Mouse (Mus musculus) myocyte (in vitro differentiated cells): ENCODE results near the gene AC134908.4. TPM values are rescaled to one million over a fixed set of nuclear protein-coding genes. Genes with fewer than 3 reads are reported as not detected.

Experiments used
- H3K27me3 ChIP-seq: one replicate; pipeline ENCODE4 v1.6.1; 2011; ENCODE audit not compliant: control insufficient read depth, insufficient read depth, insufficient read length
- H3K36me3 ChIP-seq: one replicate; pipeline ENCODE4 v1.6.1; 2011; ENCODE audit not compliant: control insufficient read depth, insufficient read depth
- H3K4me2 ChIP-seq: one replicate; pipeline ENCODE4 v1.6.1; 2011; ENCODE audit warnings: low read depth, control low read depth
- H3K4me3 ChIP-seq: one replicate; pipeline ENCODE4 v1.5.1; 2011; ENCODE audit warnings: mild to moderate bottlenecking, control low read depth, moderate library complexity
- H3K79me2 ChIP-seq: one replicate; pipeline ENCODE4 v1.6.1; 2011; ENCODE audit not compliant: control insufficient read depth, insufficient read depth
- H3ac ChIP-seq: one replicate; pipeline ENCODE4 v1.6.1; 2011; ENCODE audit not compliant: control insufficient read depth, insufficient read length
- CEBPB ChIP-seq: IDR thresholded peaks from 2 replicates; pipeline ENCODE4 v1.6.1; 2011; ENCODE audit warnings: mild to moderate bottlenecking, moderate library complexity; ENCODE audit not compliant: poor library complexity, insufficient read depth, severe bottlenecking
- E2F4 ChIP-seq: IDR thresholded peaks from one replicate; pipeline ENCODE4 v1.6.1; 2011; ENCODE audit warnings: mild to moderate bottlenecking, control low read depth, moderate library complexity; ENCODE audit not compliant: insufficient read depth
- MAX ChIP-seq: IDR thresholded peaks from one replicate; pipeline ENCODE4 v1.6.1; 2011; ENCODE audit warnings: low read depth, mild to moderate bottlenecking, control low read depth
- MYOD1 ChIP-seq, 3 experiments: IDR thresholded peaks; one replicate each; pipeline ENCODE4 v1.6.1; 2011; ENCODE audit warnings: control low read depth in 2 of 3, low read depth in 2 of 3, mild to moderate bottlenecking in 2 of 3, moderate library complexity in 1 of 3; ENCODE audit not compliant: insufficient read length in 2 of 3, control insufficient read depth in 1 of 3
- MYOG ChIP-seq, 3 experiments: IDR thresholded peaks; one replicate each; pipeline ENCODE4 v1.6.1; 2011; ENCODE audit warnings: control low read depth in 2 of 3, low read depth in 2 of 3, mild to moderate bottlenecking in 2 of 3; ENCODE audit not compliant: insufficient read length in 2 of 3, control insufficient read depth in 1 of 3, insufficient read depth in 1 of 3
- POLR2A ChIP-seq: IDR thresholded peaks from one replicate; pipeline ENCODE4 v1.6.1; 2011; ENCODE audit warnings: low read depth, mild to moderate bottlenecking, control low read depth, moderate library complexity; ENCODE audit not compliant: insufficient read length
- POLR2AphosphoS2 ChIP-seq: IDR thresholded peaks from one replicate; pipeline ENCODE4 v1.6.1; 2011; ENCODE audit warnings: low read depth, control low read depth; ENCODE audit not compliant: insufficient read length
- REST ChIP-seq: IDR thresholded peaks from one replicate; pipeline ENCODE4 v1.6.1; 2011; ENCODE audit warnings: mild to moderate bottlenecking, control low read depth, moderate library complexity; ENCODE audit not compliant: insufficient read depth, insufficient read length
- SRF ChIP-seq: IDR thresholded peaks from one replicate; pipeline ENCODE4 v1.6.1; 2011; ENCODE audit warnings: low read depth; ENCODE audit not compliant: control insufficient read depth, insufficient read length
- TCF12 ChIP-seq: IDR thresholded peaks from one replicate; pipeline ENCODE4 v1.6.1; 2011; ENCODE audit warnings: mild to moderate bottlenecking, control low read depth; ENCODE audit not compliant: poor library complexity, insufficient read depth, severe bottlenecking
- TCF3 ChIP-seq: IDR thresholded peaks from one replicate; pipeline ENCODE4 v1.6.1; 2011; ENCODE audit warnings: low read depth, control low read depth; ENCODE audit not compliant: insufficient read length
- USF1 ChIP-seq: IDR thresholded peaks from one replicate; pipeline ENCODE4 v1.6.1; 2011; ENCODE audit warnings: low read depth, mild to moderate bottlenecking, control low read depth, moderate library complexity
- polyA plus RNA-seq: library from polyadenylated mRNA; unstranded; fragments of >200 nt; fragmentation: generic; extraction: Trizol; gene quantifications from one replicate; pipeline ENCODE4 v1.2.1, GENCODE M21; 2012; ENCODE audit warnings: missing spikeins

AC134908.4 gene
- polyA plus RNA-seq, 1 experiment, result not detected

DNA sequence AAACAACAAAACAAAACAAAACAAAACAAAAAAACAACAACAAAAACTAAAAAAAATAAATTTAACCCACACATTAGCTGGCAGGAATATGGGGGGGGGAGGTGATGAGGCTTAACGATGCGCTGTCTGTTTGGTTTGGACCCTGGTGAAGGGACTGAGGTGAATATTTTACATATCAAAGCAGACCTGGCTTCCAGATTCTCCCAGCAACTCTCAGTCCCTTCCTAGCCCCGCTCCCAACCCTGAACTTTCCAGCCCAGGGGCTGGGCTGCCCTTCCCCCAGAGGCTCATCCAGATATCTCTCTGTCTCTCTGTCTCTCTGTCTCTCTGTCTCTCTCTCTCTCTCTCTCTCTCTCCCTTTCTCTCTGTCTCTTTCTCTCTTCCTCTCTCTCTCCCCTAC, 32.9 kb downstream of the AC134908.4 start:
- H3K4me3 ChIP-seq, result no peak overlapping the region
- no peak overlapping the region for H3ac ChIP-seq
- H3K79me2 ChIP-seq, result no peaks in the 10 kb centered on the region
- H3K4me2 ChIP-seq, result no peak overlapping the region
- no peaks in the 10 kb centered on the region for H3K27me3 ChIP-seq
- no peaks in the 10 kb centered on the region for H3K36me3 ChIP-seq
- TF ChIP-seq MAX (no peak), MYOD1 (IDR thresholded peaks at IDR 0.05; ENCODE audit: control insufficient read depth in 1 of 3, insufficient read length in 2 of 3, low read depth in 2 of 3) (no peak), TCF3 (no peak), REST (no peak), USF1 (no peak), POLR2A (no peak)

DNA sequence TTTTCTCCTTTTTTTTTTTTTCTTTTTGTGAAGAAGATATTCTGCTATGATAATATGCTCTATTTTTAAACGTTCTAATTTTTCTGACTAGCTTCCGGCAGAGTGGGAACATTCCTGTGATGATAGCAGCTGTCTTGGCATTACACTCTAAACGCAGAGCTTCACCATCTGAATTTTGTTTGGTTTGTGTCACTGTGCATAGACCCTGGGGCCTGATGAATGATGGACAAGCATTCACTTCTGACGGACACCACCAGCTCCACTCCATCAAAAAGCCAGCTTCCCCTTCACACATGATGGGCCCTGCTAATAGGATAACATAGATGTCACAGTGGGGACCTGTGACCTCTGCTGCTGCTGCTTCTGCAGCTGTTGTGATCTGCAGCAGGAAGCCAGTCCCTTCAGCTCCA, 33.9 kb downstream of the AC134908.4 start:
- no peak for TF ChIP-seq TCF12
- no peak for TF ChIP-seq REST
- TF ChIP-seq TCF3, result no peak
- peak in 1 of 3 experiments; percentile 58 for TF ChIP-seq MYOD1 (IDR thresholded peaks at IDR 0.05; ENCODE audit: control insufficient read depth in 1 of 3, insufficient read length in 2 of 3, low read depth in 2 of 3)
- TF ChIP-seq MAX, result no peak
- no peak for TF ChIP-seq E2F4
- TF ChIP-seq CEBPB, result no peak
- no peak for TF ChIP-seq SRF
- TF ChIP-seq POLR2A, result no peak
- TF ChIP-seq POLR2AphosphoS2, result no peak
- peak in 1 of 3 experiments; percentile 61 for TF ChIP-seq MYOG (IDR thresholded peaks at IDR 0.05; ENCODE audit: control insufficient read depth in 1 of 3, insufficient read depth in 1 of 3, insufficient read length in 2 of 3, low read depth in 2 of 3)
- no peak for TF ChIP-seq USF1
- Histone ChIP-seq H3K4me2 (peak overlapping the region; percentile 34), H3K36me3 (no peaks in the 10 kb centered on the region), H3ac (no peak overlapping the region), H3K4me3 (no peak overlapping the region), H3K27me3 (no peaks in the 10 kb centered on the region), H3K79me2 (no peaks in the 10 kb centered on the region)

DNA sequence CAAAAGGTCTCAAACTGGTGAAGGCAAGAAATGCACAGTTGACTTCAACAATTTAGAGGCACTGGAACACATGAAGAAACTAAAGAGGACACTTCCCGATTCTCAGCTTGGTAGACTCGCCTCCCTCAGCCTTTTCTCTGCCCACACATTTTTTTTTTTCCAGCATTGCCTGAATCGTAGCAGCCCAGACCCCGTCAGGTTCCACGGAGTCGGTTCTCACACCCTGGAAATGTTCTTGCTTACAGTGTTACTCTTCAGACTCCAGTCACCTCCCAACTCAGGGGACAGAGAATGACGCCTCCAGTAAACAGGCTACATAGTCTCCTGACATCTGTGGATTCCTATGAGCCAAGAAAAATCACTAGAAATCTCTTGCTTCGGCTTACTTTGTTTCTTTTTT, 35.3 kb downstream of the AC134908.4 start:
- Histone ChIP-seq H3ac (no peak overlapping the region), H3K4me3 (no peak overlapping the region), H3K27me3 (no peaks in the 10 kb centered on the region), H3K79me2 (no peaks in the 10 kb centered on the region), H3K4me2 (no peak overlapping the region), H3K36me3 (no peaks in the 10 kb centered on the region)
- no peak for TF ChIP-seq REST
- no peak for TF ChIP-seq MYOD1 (IDR thresholded peaks at IDR 0.05; ENCODE audit: control insufficient read depth in 1 of 3, insufficient read length in 2 of 3, low read depth in 2 of 3)
- no peak for TF ChIP-seq POLR2A
- no peak for TF ChIP-seq SRF

DNA sequence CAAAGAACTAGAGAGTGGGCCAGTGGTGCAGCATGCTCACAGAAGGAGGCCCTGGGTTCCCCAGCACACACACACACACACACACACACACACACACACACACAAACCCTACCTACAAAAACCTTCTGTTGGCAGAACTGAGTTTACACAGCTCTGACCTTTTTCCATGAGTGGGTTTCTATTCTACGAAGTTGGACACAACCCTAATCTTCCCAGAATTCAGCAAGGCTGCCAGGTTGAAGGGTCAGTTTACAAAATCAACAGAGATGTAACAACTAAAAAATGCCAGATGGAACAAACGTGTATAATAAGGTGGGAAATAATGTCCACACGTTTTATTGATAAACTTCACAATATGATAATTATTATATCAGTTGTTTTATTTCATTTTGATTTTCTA, 37.8 kb downstream of the AC134908.4 start:
- no peaks in the 10 kb centered on the region for H3K36me3 ChIP-seq
- H3K79me2 ChIP-seq, result no peaks in the 10 kb centered on the region
- H3K27me3 ChIP-seq, result no peaks in the 10 kb centered on the region
- peak overlapping the region; percentile 68 for H3K4me2 ChIP-seq
- TF ChIP-seq SRF (no peak), POLR2A (no peak), E2F4 (no peak), MYOG (IDR thresholded peaks at IDR 0.05; ENCODE audit: control insufficient read depth in 1 of 3, insufficient read depth in 1 of 3, insufficient read length in 2 of 3, low read depth in 2 of 3) (no peak), USF1 (no peak), CEBPB (no peak), TCF12 (no peak), TCF3 (no peak), POLR2AphosphoS2 (no peak), MYOD1 (IDR thresholded peaks at IDR 0.05; ENCODE audit: control insufficient read depth in 1 of 3, insufficient read length in 2 of 3, low read depth in 2 of 3) (no peak), REST (no peak)
- H3K4me3 ChIP-seq, result no peak overlapping the region
- no peak overlapping the region for H3ac ChIP-seq

DNA sequence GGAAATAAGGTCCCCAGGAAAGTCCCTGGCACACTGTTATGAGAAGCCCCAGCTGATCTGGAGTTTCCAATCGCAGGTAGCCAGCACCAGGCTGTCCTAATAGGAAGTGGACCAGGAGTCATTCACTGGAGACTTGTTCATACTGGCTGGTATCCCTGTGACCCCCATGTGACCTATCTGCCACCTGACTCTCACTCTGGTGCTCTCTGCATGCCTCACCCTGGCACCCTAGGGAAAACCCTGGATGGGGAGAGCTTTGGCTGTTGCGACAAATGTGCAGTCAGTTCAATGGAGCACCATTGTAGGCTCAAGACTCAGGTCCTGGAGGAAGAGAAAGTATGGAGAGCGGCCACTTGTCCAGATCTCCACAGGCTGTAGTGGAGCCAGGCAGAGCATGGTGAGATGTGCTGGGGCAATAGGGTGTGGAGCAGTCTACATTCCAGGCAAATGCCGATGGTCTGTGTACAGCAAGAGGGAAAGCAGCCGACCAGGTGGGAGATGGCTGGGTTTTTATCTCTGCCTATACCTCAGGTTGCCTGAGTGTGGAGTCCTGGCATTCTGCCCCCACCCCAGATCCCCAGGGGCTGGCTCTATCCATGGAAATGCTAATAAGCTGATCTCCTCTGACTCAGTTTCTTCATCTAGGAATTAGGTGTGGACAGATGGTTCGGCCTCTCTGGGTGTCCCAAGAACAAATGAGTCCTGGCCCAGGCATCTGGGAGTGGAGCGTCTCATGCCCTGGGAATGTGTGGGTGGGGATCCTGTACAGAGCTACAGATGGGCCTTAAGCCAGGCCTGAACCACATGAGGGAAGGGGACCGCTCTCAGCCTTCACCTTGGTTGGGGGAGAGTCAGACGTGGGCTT, 38.8 kb downstream of the AC134908.4 start:
- Histone ChIP-seq H3K4me3 (no peak overlapping the region), H3K36me3 (no peaks in the 10 kb centered on the region), H3ac (no peak overlapping the region), H3K79me2 (no peaks in the 10 kb centered on the region), H3K4me2 (peak overlapping the region; percentile 68), H3K27me3 (no peaks in the 10 kb centered on the region)
- TF ChIP-seq MYOD1 (IDR thresholded peaks at IDR 0.05; ENCODE audit: control insufficient read depth in 1 of 3, insufficient read length in 2 of 3, low read depth in 2 of 3), result peak in 2 of 3 experiments; percentile 11 to 63
- TF ChIP-seq POLR2AphosphoS2, result no peak
- TF ChIP-seq USF1, result peak; percentile 38
- peak in 1 of 3 experiments; percentile 62 for TF ChIP-seq MYOG (IDR thresholded peaks at IDR 0.05; ENCODE audit: control insufficient read depth in 1 of 3, insufficient read depth in 1 of 3, insufficient read length in 2 of 3, low read depth in 2 of 3)
